Mouse (Mus musculus): ENCODE results near the gene Setdb1. TPM values are rescaled to one million over a fixed set of nuclear protein-coding genes. Genes with fewer than 3 reads are reported as not detected.

Setdb1 gene
- polyA plus RNA-seq, 1 experiment from 2014 or later: 43.0 TPM

GRCm38 (mm10) chr3:95298018-95298417 lies 59.0 kb downstream of the Setdb1 start:
- no peak for ATAC-seq (ENCODE audit: low read depth)
- no peaks in the 10 kb centered on the region for H3K4me1 ChIP-seq (replicated peaks)
- H3K4me3 ChIP-seq: no peak overlapping the region
- peaks cover 50% of the 10 kb centered on the region for H3K36me3 ChIP-seq
- H3K4me2 ChIP-seq: no peak overlapping the region
- H3K27me3 ChIP-seq: no peaks in the 10 kb centered on the region
- no peak overlapping the region for H3K9ac ChIP-seq
- no peaks in the 10 kb centered on the region for H3K9me3 ChIP-seq
- 96% methylated on average over 7 of the region's 7 CpGs for WGBS
- no peak overlapping the region for H3K27ac ChIP-seq (replicated peaks)

GRCm38 (mm10) chr3:95296103-95296469 lies 60.9 kb downstream of the Setdb1 start:
- Histone ChIP-seq H3K9me3 (no peaks in the 10 kb centered on the region), H3K9ac (no peak overlapping the region), H3K4me3 (no peak overlapping the region), H3K4me2 (no peak overlapping the region), H3K27me3 (no peaks in the 10 kb centered on the region), H3K36me3 (peaks cover 69% of the 10 kb centered on the region), H3K4me1 (replicated peaks) (no peaks in the 10 kb centered on the region), H3K27ac (replicated peaks) (no peak overlapping the region)
- WGBS: 10% methylated on average over 5 of the region's 5 CpGs
- no peak for ATAC-seq (ENCODE audit: low read depth)

- H3K36me3 ChIP-seq: peaks cover 75% of the 10 kb centered on the region
- no peaks in the 10 kb centered on the region for H3K27me3 ChIP-seq
- H3K4me1 ChIP-seq (replicated peaks): no peaks in the 10 kb centered on the region
- H3K27ac ChIP-seq (replicated peaks): no peak overlapping the region
- H3K9ac ChIP-seq: no peak overlapping the region
- WGBS: 80% methylated on average over 11 of the region's 11 CpGs
- H3K4me3 ChIP-seq: no peak overlapping the region
- H3K9me3 ChIP-seq: no peaks in the 10 kb centered on the region
- no peak overlapping the region for H3K4me2 ChIP-seq
- ATAC-seq (ENCODE audit: low read depth): no peak
These were observed 61.5 kb downstream of the Setdb1 start for GRCm38 (mm10) chr3:95295321-95296102.

- Histone ChIP-seq H3K4me1 (replicated peaks) (no peaks in the 10 kb centered on the region), H3K27ac (replicated peaks) (no peak overlapping the region), H3K4me3 (no peak overlapping the region), H3K27me3 (no peaks in the 10 kb centered on the region), H3K36me3 (peaks cover 83% of the 10 kb centered on the region), H3K9me3 (no peaks in the 10 kb centered on the region), H3K9ac (no peak overlapping the region), H3K4me2 (no peak overlapping the region)
- 85% methylated on average over 5 of the region's 5 CpGs for WGBS
- no peak for ATAC-seq (ENCODE audit: low read depth)
These were observed 62.3 kb downstream of the Setdb1 start for GRCm38 (mm10) chr3:95294718-95295117.

GRCm38 (mm10) chr3:95294316-95294715 lies 62.7 kb downstream of the Setdb1 start:
- Histone ChIP-seq H3K27me3 (no peaks in the 10 kb centered on the region), H3K9ac (no peak overlapping the region), H3K36me3 (peaks cover 87% of the 10 kb centered on the region), H3K4me3 (no peak overlapping the region), H3K9me3 (no peaks in the 10 kb centered on the region), H3K27ac (replicated peaks) (no peak overlapping the region), H3K4me1 (replicated peaks) (no peaks in the 10 kb centered on the region), H3K4me2 (no peak overlapping the region)
- no peak for ATAC-seq (ENCODE audit: low read depth)
- WGBS: 93% methylated on average over 7 of the region's 7 CpGs

GRCm38 (mm10) chr3:95293537-95293936 lies 63.5 kb downstream of the Setdb1 start:
- no peak for ATAC-seq (ENCODE audit: low read depth)
- Histone ChIP-seq H3K4me1 (replicated peaks) (no peaks in the 10 kb centered on the region), H3K36me3 (peaks cover 93% of the 10 kb centered on the region), H3K9ac (no peak overlapping the region), H3K9me3 (no peaks in the 10 kb centered on the region), H3K27ac (replicated peaks) (no peak overlapping the region), H3K27me3 (no peaks in the 10 kb centered on the region), H3K4me2 (no peak overlapping the region), H3K4me3 (no peak overlapping the region)
- WGBS: 87% methylated on average over 11 of the region's 11 CpGs

- Histone ChIP-seq H3K36me3 (peaks cover 96% of the 10 kb centered on the region), H3K4me1 (replicated peaks) (no peaks in the 10 kb centered on the region), H3K9me3 (no peaks in the 10 kb centered on the region), H3K4me3 (no peak overlapping the region), H3K4me2 (no peak overlapping the region), H3K27me3 (no peaks in the 10 kb centered on the region), H3K27ac (replicated peaks) (no peak overlapping the region), H3K9ac (no peak overlapping the region)
- 90% methylated on average over 2 of the region's 2 CpGs for WGBS
- ATAC-seq (ENCODE audit: low read depth): no peak
These were observed 64.1 kb downstream of the Setdb1 start for GRCm38 (mm10) chr3:95292899-95293298.

GRCm38 (mm10) chr3:95291041-95291440 lies 66.0 kb downstream of the Setdb1 start:
- no peak overlapping the region for H3K27ac ChIP-seq (replicated peaks)
- no peaks in the 10 kb centered on the region for H3K27me3 ChIP-seq
- no peak overlapping the region for H3K9ac ChIP-seq
- peaks cover 87% of the 10 kb centered on the region for H3K36me3 ChIP-seq
- ATAC-seq (ENCODE audit: low read depth): no peak
- H3K4me2 ChIP-seq: no peak overlapping the region
- H3K9me3 ChIP-seq: no peaks in the 10 kb centered on the region
- H3K4me3 ChIP-seq: no peak overlapping the region
- 0 out of 2 replicates have a peak, but pooled peaks cover 1% of the 10 kb centered on the region for H3K4me1 ChIP-seq (replicated peaks)
- WGBS: 95% methylated on average over 4 of the region's 4 CpGs

GRCm38 (mm10) chr3:95290156-95290555 lies 66.8 kb downstream of the Setdb1 start:
- Histone ChIP-seq H3K4me2 (no peak overlapping the region), H3K27me3 (no peaks in the 10 kb centered on the region), H3K4me1 (replicated peaks) (peaks cover 8% of the 10 kb centered on the region; the same call in 1 of the 2 replicates)

GRCm38 (mm10) chr3:95289419-95289818 lies 67.6 kb downstream of the Setdb1 start:
- Histone ChIP-seq H3K9ac (no peak overlapping the region), H3K36me3 (peaks cover 71% of the 10 kb centered on the region), H3K27ac (replicated peaks) (no peak overlapping the region), H3K4me1 (replicated peaks) (peaks cover 16% of the 10 kb centered on the region), H3K9me3 (no peaks in the 10 kb centered on the region), H3K27me3 (no peaks in the 10 kb centered on the region), H3K4me3 (no peak overlapping the region), H3K4me2 (no peak overlapping the region)
- WGBS: 91% methylated on average over 4 of the region's 4 CpGs
- ATAC-seq (ENCODE audit: low read depth): no peak

More at GRCm38 (mm10) chr3:95290156-95290555, 66.8 kb downstream of the Setdb1 start:
- ATAC-seq (ENCODE audit: low read depth): no peak
- Histone ChIP-seq H3K9ac (no peak overlapping the region), H3K9me3 (no peaks in the 10 kb centered on the region), H3K4me3 (no peak overlapping the region), H3K36me3 (peaks cover 79% of the 10 kb centered on the region), H3K27ac (replicated peaks) (no peak overlapping the region)
- 77% methylated on average over 6 of the region's 6 CpGs for WGBS

GRCm38 (mm10) chr3:95287541-95287940 lies 69.5 kb downstream of the Setdb1 start:
- H3K4me1 ChIP-seq (replicated peaks): peaks cover 25% of the 10 kb centered on the region
- 86% methylated on average over 3 of the region's 3 CpGs for WGBS

GRCm38 (mm10) chr3:95286510-95286909 lies 70.5 kb downstream of the Setdb1 start:
- peaks cover 42% of the 10 kb centered on the region for H3K36me3 ChIP-seq
- no peak overlapping the region for H3K27ac ChIP-seq (replicated peaks)
- H3K4me2 ChIP-seq: no peak overlapping the region
- no peak overlapping the region for H3K4me3 ChIP-seq
- H3K9ac ChIP-seq: no peak overlapping the region
- WGBS: 90% methylated on average over 7 of the region's 7 CpGs
- peaks cover 30% of the 10 kb centered on the region for H3K4me1 ChIP-seq (replicated peaks)
- H3K27me3 ChIP-seq: no peaks in the 10 kb centered on the region
- H3K9me3 ChIP-seq: no peaks in the 10 kb centered on the region
- no peak for ATAC-seq (ENCODE audit: low read depth)

More at GRCm38 (mm10) chr3:95287541-95287940, 69.5 kb downstream of the Setdb1 start:
- Histone ChIP-seq H3K4me3 (no peak overlapping the region), H3K4me2 (no peak overlapping the region), H3K9me3 (no peaks in the 10 kb centered on the region), H3K27ac (replicated peaks) (no peak overlapping the region), H3K27me3 (no peaks in the 10 kb centered on the region), H3K36me3 (peaks cover 52% of the 10 kb centered on the region), H3K9ac (no peak overlapping the region)
- no peak for ATAC-seq (ENCODE audit: low read depth)

- no peak overlapping the region for H3K4me2 ChIP-seq
- no peak overlapping the region for H3K27ac ChIP-seq (replicated peaks)
- no peaks in the 10 kb centered on the region for H3K27me3 ChIP-seq
- peaks cover 37% of the 10 kb centered on the region for H3K36me3 ChIP-seq
- 71% methylated on average over 5 of the region's 5 CpGs for WGBS
- H3K4me1 ChIP-seq (replicated peaks): peaks cover 31% of the 10 kb centered on the region
- no peak overlapping the region for H3K4me3 ChIP-seq
- H3K9ac ChIP-seq: no peak overlapping the region
- ATAC-seq (ENCODE audit: low read depth): no peak
- no peaks in the 10 kb centered on the region for H3K9me3 ChIP-seq
These were observed 71.0 kb downstream of the Setdb1 start for GRCm38 (mm10) chr3:95286011-95286410.
